Mouse (Mus musculus): Measurements from ENCODE around the gene Meis1.

Gene Meis1

DNA sequence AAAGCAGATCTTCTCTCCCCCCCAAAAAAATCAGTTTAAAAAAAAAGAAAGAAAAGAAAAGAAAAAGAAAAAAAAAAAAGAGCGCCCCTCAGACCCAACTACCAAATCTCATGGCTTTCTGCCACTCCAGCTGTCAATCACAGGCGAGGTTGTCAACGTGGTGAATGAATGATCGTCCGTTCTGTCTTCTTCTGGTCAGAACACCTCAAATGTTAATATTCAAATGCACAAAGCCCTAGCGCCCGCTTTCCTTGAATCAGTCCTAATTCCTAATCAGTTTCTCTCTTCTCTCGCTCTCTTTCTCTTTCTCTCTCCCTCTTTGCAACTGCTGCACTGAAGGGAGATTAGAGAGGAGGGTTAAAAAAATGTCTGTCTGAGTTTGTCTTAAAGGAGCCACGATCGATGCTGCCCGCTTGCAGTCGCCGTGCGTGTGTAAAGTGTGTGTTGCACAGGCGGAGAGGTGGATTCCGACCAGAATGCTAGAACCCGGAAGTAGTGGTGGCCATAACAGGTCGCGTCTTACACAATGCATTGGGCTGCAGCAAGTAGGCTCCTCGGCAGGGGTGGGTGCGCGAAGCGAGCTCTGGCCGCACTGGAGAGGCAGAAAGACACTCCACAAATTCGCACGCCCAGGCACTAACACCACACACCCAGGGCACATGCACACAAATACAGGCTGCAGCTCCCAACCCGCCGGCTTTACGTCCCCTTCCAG, at the start of gene Meis1:
Gene Meis1, minus strand, starts transcription at position 497 of the 715 bp plus-strand sequence.
- DNase-seq (ENCODE audit: low spot score): peak; percentile 25

DNA sequence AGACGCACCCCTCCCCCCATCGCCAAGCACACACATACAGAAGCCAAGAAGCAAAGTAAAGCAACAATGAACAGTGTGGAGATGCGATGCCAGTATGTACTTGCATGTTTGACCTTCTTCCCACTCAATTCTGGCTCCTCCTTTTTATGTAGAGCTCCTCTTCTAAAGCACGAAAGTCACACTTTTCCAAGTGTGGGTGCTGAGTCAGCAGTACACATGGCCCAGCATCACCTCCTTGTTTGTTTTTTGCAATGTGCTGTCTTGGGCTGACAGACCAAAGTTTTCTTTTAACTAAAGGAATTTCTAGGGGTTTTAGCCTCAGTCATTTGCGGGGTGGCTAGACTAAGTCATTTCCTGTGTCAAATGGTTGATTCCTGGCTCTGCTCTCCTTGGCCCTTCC, 48.5 kb upstream of the Meis1 start:
- no peak for DNase-seq (ENCODE audit: low spot score)

DNA sequence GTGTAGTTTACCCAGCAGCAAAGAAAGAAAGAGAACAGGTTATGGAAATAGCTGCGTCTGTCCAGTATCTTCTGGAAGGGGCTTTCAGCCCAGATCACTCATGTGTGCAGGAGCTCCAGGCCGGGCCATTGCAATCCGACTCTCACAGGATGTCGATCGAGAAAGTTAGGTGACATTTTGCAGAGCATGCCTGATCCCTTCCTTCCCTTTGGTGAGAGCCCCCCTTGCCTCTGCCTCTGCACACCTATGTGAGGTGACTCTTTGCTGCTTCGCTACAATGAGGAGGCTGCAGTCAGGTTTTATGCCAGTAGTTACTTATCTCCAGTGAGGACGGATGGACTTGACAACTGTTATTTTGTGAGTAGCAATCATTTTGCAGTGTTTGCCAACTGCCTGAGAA, 30.5 kb upstream of the Meis1 start:
- no peak for DNase-seq (ENCODE audit: low spot score)

DNA sequence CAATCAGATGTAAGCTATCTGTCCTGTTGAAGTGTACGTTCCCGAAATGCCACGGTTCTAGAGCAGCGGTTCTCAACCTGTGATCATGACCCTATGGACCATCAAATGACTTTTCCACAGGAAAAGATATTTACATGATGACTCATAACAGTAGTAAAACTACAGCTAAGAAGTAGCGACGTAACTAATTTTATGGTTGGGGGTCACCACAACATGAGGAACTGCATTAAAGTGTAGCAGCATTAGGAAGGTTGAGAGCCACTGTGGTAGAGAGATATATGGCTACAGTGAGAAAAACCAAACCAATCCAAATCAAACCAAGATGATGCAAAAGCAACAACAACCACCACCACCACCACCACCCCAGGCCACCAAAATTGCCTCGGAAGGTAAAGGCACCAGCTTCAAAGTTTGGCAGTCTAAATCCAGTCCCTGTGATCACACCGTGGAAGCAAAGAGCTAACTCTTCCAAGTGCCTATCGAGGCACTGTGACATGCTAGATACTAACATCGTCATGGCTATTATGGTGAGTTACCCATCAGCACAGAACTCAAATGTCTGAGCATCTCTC, 17.9 kb upstream of the Meis1 start:
- DNase-seq (ENCODE audit: low spot score): no peak

DNA sequence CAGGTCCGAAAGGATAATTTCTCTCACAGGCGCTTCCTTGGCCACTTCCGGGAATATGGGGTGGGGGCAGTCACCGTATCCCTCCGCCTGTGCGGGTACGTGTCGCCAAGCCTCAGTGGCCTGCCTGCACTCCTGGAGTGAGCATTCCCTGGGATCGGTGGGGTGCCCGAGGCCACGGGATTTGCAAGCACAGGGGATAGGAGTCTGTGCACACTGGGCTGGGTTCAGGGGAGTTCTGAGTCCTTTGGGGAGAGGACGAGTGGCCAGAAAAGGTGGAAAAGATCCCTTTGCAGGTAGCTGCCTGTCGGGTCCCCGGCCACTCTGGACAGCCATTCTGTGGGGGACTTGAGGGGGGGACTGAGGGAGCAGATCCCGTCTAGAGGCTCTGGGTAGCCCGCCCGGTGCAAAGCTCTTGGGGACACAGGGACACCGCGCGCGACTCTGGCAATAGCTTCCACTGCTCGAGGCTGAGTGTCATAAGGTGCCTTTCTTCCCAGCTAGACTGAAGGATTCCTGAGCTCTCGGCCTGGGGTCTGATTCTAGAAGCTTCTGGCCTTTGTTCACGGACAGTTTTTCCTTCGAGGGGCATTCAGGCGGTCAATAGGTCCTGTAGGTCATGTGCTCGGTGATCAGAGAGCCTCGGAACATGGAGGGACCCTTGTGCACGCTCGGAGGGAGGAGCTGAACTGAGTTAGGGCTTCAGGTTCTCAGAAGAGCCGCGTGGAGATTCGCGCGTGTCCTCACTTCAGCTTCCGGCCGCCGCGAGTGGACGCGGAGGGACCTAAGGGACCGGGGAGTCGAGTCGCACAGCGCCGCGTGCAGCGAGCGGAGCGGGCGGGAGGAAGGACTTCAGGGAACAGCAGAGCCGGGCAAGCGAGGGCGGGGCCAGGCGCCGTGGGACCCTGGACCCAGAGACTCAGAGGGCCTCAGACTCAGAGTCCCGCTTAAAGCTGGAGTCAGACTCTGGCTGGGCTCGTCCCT, 8.1 kb upstream of the Meis1 start:
- no peak for DNase-seq (ENCODE audit: low spot score)

DNA sequence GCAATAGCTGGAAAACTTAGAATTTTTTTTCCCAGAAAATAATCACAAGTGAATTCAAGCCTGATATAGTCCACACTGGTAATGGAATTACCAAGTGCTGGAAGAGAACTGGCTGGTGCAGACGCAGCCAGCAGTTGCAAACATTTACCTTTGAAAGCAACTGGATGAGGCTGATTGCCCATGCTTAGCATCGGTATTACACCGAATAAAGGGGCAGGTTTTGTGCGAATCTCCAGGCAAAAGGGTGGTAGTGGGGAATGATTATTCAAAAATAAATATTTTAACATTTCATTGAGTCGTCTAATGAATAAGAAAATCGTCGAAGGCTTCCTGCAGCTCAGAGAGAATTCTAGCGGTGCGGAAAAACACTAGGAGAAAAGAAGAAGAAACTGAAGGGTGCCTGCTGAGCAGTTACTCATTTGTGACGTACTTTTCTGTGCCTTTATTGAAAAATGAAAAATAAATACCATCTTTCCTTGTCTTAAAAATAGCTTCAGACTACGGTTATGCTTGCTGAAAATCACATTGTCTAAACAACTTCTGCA, 7.3 kb upstream of the Meis1 start:
- no peak for DNase-seq (ENCODE audit: low spot score)

DNA sequence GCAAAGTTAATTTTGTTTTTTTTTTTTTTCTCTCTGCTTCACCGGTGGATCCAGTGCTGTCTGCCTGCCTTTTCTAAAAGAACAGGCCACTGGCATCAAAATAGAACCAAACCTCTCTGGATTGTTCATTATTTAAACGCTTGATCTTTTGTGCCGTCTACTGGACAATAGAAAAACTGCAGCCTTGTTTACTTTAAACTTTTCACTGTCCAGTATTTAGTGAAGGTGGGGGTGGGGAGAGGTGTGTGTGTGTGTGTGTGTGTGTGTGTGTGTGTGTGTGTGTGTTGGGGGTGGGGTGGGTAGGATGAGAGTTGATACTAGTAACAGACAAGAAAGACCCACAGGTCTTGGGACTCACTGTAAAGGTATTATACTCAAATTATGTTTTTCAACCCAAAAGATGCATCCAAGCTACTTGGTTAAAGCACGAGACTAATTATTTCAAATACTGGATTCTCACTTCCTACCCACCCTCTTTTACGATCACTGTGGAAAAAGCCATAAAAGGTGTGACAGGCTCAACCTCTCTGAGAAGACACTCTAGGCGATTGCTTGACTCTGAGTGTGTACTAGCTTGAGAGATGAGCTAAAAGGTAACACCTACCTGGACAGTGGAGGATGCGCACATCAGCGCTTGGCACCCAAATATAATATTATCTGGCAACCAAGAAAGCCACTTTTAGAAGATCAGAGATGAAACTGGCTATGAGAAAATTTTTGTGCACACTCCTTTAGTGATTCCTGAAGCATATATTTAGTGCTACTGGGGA, 5.9 kb upstream of the Meis1 start:
- no peak for DNase-seq (ENCODE audit: low spot score)

DNA sequence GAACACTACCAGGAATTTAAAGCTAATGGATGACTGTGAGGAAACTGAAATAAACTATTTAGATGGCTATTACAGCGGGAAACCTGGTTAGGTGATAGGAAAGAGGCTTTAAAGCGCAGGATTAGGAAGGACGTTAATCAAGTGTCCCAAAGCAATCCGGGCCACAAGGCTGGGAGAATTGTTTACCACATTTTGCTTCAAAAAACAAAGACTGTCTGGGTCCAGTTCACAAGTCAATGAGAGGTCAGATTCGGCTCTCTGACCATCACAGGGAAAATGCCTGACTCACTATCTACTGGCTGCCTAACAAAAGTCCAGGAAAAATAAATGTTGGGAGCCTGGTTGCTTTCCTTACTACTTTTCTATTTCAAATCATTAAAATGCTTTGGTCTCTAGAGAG, 4.6 kb upstream of the Meis1 start:
- DNase-seq (ENCODE audit: low spot score): no peak

DNA sequence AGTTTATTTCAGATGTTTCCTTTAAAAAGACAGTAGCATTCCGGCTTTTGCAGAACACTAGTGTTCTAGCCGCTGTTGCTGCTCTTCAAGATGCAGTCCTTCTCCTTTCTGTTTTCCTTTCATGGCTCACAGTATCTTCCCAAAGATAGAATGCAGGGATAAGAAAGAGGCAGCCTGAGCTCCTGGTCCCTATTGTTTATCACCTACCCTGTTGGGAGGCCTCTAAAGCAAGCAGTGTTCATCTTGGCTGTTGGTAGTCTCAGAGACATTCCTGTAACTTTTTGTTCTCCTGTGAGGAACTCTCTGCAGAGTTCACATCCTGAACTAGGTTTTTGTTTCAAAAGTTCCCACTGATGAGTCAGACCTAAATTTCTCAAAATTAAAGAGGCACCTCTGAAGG, 3.8 kb upstream of the Meis1 start:
- DNase-seq (ENCODE audit: low spot score): no peak

DNA sequence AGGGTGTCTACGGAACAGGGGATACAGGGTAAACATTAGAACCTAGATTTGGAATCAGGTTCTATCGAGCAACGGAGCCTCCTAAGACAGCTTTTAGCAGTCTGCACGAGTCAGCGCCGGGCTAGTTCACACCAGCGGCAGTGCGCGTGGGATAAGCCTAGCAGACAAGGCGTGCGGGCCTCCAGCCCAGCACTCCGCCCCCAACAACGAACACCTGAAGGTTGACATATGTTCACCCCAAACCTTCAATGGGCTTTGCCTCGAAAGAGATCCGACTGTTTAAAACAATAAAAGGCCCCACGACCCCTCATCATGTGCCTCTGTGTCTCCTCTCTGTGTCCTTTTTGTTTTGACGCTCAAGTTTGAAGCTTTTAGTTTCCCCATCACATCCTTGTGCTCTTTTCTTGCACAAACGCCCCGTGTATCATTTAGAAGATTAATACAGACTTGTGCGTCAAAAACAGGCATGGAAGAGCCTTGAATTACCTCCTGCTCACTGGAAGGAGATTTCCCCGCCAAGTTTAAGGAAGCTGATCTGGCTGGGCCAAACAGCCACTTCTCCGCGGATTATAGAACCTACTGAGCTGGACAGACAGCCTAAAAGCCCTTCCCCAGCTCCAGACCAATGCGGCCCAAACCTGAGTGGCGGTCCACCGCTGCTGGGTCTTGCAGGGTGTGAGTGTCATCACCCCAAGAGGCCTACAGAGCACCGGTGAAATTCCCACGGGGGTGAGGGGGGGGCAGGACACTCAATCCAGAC, 2.3 kb upstream of the Meis1 start:
- DNase-seq (ENCODE audit: low spot score): no peak

DNA sequence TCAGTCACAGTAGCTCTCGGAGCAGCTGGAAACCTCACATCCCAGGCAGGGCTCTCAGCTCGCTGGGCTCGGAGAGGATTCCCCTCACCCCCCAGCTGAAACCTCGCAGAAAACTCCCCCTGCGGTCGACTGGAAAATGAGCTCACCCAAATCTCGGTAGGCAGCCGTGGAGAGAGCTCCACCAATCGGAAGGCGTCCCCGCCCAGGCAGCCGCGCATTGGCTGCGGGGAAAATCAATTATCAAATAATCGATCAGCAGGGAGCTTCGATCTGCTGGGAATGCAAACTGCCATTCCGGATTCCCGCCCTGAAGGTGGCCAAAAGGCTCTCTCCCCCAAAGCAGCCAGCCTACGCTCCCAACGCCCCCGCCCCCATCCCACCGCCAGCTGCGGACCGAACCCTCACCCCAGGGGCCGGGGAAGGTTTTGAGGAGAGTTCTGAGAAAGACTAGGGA, 1.6 kb upstream of the Meis1 start:
- peak; percentile 31 for DNase-seq (ENCODE audit: low spot score)

DNA sequence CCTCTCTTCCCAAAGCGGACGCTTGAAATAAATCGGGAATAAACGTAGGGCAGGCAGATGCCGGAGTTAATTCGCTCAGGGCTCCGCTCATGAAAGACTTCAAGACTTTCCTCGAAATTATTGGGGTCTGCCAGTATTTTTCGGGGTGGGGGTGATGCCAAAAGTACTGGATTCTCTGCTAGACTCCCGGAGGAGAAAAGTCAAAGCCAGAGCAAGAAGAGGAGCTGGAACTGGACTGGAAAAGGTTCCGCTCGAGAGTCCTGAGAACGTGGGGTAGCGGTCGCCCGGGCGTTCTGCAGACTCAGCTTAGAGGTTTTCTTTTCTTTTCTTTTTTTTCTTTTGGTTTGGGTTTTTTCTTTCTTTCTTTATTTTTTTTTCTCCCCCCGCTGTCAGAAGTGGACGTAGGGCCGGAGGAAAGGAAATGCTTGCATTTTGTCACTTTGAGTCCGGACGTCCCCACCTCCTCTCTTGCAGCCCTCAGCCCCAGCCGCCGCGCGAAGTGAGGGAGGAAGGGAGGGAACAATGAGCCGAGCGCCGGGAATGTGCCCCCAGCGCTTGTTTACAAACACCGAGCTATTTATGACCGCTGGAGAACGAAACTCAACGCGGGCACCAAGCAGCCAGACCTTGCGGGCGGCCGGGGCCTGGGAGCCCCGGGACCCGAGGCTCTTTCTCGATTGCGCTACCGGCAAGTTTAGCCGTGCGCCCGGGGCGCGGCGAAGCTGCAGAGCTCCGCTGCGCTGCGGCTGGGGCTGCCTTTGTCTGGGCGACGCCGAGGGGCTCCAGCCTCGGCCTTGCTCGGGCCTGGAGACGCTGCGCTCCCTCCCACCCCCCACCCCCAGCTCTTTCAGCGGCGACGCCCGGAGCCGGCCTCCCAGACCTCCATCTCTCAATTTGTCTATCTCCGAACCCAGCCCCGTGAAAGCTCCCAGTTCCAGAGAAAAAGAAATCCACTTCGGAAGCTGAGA, 703 bp upstream of the Meis1 start:
- DNase-seq (ENCODE audit: low spot score): no peak

DNA sequence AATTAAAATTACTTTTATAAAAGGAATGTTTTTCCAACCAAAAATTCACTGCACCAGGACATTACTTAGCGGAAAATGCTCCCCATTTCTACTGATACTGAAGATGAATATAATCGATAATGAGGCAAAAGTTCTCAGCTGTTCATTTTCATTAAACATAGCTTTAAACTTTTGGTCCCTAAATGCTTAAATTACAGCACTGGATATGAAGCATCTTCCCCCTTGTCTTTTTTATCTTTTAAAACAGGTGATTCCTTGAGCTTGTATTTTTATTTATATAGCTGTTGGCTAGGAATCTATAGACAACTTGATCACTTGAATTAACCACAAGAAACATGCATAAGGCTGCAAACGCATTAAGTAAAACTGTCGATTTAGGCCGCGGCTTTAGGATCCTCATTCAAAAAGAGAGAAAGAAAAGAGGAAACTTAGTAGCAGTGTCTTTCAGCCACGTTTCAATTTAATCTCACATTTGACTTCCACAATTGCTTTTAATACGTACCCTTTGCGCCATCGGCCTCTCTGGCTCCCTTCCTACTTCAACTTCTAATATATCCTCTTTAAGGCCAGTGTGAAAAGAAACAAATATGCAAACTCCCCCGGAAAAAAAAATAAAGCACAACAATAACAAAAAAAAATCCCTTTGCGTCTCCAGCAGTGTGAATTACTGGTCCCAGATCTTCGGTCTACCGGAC, 919 bp downstream of the Meis1 start:
- no peak for DNase-seq (ENCODE audit: low spot score)

DNA sequence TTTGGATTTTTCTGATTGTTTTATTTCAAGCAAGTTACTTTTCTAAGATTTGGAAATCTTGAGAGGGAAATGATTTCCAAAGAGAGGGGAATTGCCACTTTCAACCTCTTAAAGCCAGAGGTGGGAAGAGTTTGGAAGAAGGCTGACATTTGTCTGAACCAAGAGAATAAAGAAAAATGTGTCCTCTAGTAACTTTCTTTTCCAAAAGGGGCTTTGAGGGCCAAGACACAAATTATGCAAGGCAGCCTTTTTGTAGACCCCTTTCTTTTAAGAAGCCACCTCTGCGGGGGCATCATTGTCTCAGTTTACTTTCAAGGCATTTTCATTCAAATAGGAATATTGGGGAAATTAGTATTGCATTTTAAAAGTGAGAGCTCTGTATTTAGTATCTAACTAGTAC, 1.5 kb downstream of the Meis1 start:
- DNase-seq (ENCODE audit: low spot score): no peak

DNA sequence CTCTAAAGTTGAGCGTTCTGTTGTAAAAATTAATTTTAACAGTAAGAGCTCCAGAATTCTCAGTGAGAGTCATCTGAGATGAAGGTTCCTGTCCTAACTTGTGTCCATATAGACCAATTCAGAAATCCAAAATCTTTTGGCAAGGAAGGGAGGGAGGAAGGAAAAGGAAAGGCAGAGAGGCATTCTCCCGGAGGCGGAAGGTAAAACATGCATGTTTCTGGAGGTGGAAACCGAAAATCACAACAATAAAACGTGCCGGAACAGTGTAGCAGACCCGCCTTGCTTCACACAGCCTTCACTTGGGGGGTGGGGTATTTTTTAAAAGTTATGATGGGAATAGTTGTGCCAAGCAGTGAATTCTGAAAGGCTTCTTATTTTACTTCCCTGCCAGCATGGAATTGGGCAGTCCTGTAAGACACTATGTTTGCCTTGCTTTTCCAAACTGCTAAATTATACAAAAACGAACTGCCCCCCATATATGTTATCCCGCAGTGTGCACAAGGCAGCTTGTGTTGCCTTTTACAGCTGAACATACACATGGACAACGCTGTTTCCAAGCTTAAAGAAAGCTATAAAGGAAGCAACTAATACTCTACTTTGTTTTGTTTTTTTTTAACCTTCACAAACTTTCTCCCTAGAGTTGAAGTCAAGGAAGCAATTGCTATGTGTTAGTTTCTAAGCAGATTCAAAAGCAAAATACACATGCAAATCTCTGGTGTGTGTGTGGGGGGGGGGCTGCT, 2.1 kb downstream of the Meis1 start:
- DNase-seq (ENCODE audit: low spot score): no peak

DNA sequence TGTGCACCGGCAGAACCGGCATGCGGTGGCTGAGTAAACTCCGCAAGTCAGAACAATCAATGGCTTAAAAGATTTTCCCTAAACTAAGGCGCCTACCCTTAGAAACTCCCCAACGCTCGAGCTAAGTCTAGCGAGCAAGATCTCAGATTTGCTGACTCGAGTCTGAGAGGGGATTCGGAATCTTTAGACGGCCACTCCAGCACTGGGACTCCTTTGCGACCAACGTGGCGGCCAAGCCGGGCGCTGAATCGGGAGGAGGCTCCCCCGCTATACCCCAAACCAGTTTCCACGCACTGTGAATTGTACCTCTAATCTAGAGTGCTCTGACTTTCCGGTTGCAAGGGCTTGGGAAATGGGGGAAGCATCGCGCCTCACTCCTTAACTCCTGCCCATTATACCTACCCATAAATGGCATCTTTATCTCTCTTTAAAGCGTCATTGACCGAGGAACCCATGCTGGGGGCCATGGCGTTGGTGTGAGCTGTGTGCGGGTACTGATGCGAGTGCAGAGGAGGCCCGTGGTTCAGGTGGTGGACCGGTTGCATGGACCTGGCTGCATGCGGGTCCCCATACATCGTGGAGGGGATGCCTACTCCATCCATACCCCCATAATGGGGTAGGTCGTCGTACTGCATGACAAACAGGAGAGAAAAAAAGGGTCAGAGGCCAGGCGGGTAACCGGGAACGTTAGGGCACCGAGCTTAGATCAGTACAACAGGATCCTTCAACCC, 2.9 kb downstream of the Meis1 start:
- no peak for DNase-seq (ENCODE audit: low spot score)

DNA sequence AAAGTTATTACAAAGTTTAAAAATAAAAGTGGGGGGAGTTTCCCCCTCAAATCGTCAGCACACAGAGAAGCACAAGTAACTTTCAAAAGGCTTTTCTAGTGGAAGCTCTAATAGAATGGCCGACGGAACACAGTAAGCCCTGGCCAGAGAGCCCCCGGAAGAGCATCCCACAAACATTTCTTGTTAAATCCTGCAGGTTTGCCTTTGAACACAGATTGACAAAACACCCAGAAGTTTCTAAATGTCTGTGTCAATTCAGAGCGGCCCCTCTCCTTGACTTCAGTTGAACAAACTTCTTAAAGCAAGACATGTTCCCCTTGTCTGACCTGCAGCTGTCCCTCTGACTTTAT, 3.4 kb downstream of the Meis1 start:
- no peak for DNase-seq (ENCODE audit: low spot score)
